Mouse (Mus musculus) 416B (cell line): ENCODE measurements around the gene Stx1b.

Experiments
- DNase-seq: peaks from one replicate; pipeline ENCODE4 v3.0.0; 2011; ENCODE audit warnings: low read depth

Gene Stx1b

GRCm38 (mm10) chr7:127817053-127817452, 7.3 kb downstream of the Stx1b start:
- DNase-seq: no peak

GRCm38 (mm10) chr7:127815954-127816821, 8.2 kb downstream of the Stx1b start:
- peak; percentile 80 for DNase-seq

GRCm38 (mm10) chr7:127815116-127815665, 9.2 kb downstream of the Stx1b start:
- DNase-seq: no peak

- no peak for DNase-seq
Observed at GRCm38 (mm10) chr7:127814241-127814921, 10.0 kb downstream of the Stx1b start.

GRCm38 (mm10) chr7:127813821-127814220, 10.5 kb downstream of the Stx1b start:
- no peak for DNase-seq

GRCm38 (mm10) chr7:127812292-127812691, 12.1 kb downstream of the Stx1b start:
- no peak for DNase-seq

GRCm38 (mm10) chr7:127811240-127811639, 13.1 kb downstream of the Stx1b start:
- DNase-seq: no peak

- DNase-seq: no peak
Observed at GRCm38 (mm10) chr7:127810650-127811049, 13.7 kb downstream of the Stx1b start.

- no peak for DNase-seq
Observed at GRCm38 (mm10) chr7:127809846-127810245, 14.5 kb downstream of the Stx1b start.

GRCm38 (mm10) chr7:127808821-127809220, 15.5 kb downstream of the Stx1b start:
- DNase-seq: no peak

- DNase-seq: no peak
Observed at GRCm38 (mm10) chr7:127802313-127802712, 22.0 kb downstream of the Stx1b start.

GRCm38 (mm10) chr7:127801010-127801621, 23.2 kb downstream of the Stx1b start:
- DNase-seq: peak; percentile 74

GRCm38 (mm10) chr7:127800435-127801009, 23.8 kb downstream of the Stx1b start, which contains the start of gene Hsd3b7:
Gene Hsd3b7 (plus strand): TSS chr7:127800604.
- peak; percentile 96 for DNase-seq

- no peak for DNase-seq
Observed at GRCm38 (mm10) chr7:127799738-127800137, 24.6 kb downstream of the Stx1b start.

- DNase-seq: no peak
Observed at GRCm38 (mm10) chr7:127799211-127799610, 25.1 kb downstream of the Stx1b start.

- DNase-seq: no peak
Observed at GRCm38 (mm10) chr7:127798591-127798990, 25.8 kb downstream of the Stx1b start.

- no peak for DNase-seq
Observed at GRCm38 (mm10) chr7:127797076-127797845, 27.1 kb downstream of the Stx1b start.

GRCm38 (mm10) chr7:127785308-127785707, 39.0 kb downstream of the Stx1b start, which contains the start of gene Gm49388:
Gene Gm49388 (plus strand): TSS chr7:127785608.
- no peak for DNase-seq

GRCm38 (mm10) chr7:127778350-127778749, 46.0 kb downstream of the Stx1b start:
- DNase-seq: no peak

- peak; percentile 58 for DNase-seq
Observed at GRCm38 (mm10) chr7:127777474-127778266, 46.7 kb downstream of the Stx1b start.
